Mouse (Mus musculus) G1E (cell line): ENCODE results near the gene Dok1.

Experiments used
- CTCF ChIP-seq: IDR thresholded peaks from 2 replicates; pipeline ENCODE4 v1.5.1; 2012; ENCODE audit warnings: low read depth, low read length, inconsistent platforms, mixed read lengths
- GATA1 ChIP-seq: IDR thresholded peaks from 2 replicates; pipeline ENCODE4 v1.6.1; 2012; ENCODE audit warnings: borderline replicate concordance, low read length, inconsistent platforms, mixed read lengths
- GATA2 ChIP-seq: IDR thresholded peaks from 2 replicates; pipeline ENCODE4 v1.6.1; 2012; ENCODE audit warnings: low read depth, low read length, inconsistent platforms, borderline replicate concordance
- POLR2AphosphoS5 ChIP-seq: IDR thresholded peaks from 2 replicates; pipeline ENCODE4 v1.6.1; 2012; ENCODE audit warnings: low read depth, low read length, inconsistent platforms; ENCODE audit not compliant: insufficient replicate concordance

DNA sequence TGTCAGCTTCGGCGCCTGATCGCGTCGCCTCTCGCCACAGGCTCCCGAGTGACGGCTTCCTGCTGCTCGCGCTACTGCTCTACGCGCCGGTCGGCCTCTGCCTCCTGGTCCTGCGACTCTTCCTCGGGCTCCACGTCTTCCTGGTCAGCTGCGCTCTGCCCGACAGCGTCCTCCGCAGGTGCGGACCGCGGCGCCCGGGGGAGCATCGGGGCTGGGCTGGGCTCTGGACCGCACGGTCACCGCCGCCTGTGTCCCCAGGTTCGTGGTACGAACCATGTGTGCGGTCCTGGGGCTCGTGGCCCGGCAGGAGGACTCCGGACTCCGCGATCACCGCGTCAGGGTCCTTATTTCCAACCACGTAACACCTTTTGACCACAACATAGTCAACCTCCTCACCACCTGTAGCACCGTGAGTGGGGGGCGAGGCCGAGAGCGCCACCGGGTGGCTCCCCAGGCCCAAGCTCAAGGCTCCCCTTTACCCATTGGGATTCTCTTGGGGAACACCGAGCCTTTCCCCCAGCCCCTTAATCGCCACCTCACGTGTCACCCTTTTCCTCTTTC, 21.7 kb upstream of the Dok1 start, which contains the start of gene Htra2:
- TF ChIP-seq GATA1 (no peak), CTCF (no peak), POLR2AphosphoS5 (no peak), GATA2 (no peak)
